Mouse (Mus musculus) CH12.LX (cell line): ENCODE measurements around the gene Vsig10. TPM values are rescaled to one million over a fixed set of nuclear protein-coding genes. Genes with fewer than 3 reads are reported as not detected.

Experiments used
- DNase-seq: peaks from one replicate; pipeline ENCODE4 v3.0.0-alpha.2; 2013; ENCODE audit errors: extremely low read depth
- H3K27ac ChIP-seq: 2 replicates; pipeline ENCODE4 v1.5.1; 2012; ENCODE audit warnings: low read depth, mild to moderate bottlenecking, control low read depth, moderate library complexity; ENCODE audit not compliant: insufficient read depth
- H3K27me3 ChIP-seq: replicated peaks from 2 replicates; pipeline ENCODE3; 2012; ENCODE audit warnings: inconsistent platforms
- H3K36me3 ChIP-seq, 2 experiments: replicated peaks in 1 of 2; 2 replicates each; pipeline versions ENCODE3 to v1.6.1; 2012; ENCODE audit warnings: inconsistent platforms in 1 of 2, low read length in 1 of 2, mild to moderate bottlenecking in 1 of 2, mixed read lengths in 1 of 2, moderate library complexity in 1 of 2; ENCODE audit not compliant: control insufficient read depth in 1 of 2, insufficient read depth in 1 of 2
- H3K4me1 ChIP-seq, 2 experiments: 2 replicates each; pipeline ENCODE4 v1.6.1; 2012; ENCODE audit warnings: inconsistent platforms in 1 of 2, moderate library complexity in 1 of 2; ENCODE audit not compliant: insufficient read depth in 2 of 2, control insufficient read depth in 1 of 2
- H3K4me2 ChIP-seq: 2 replicates; pipeline ENCODE4 v1.6.1; 2012; ENCODE audit warnings: low read depth, mild to moderate bottlenecking, control low read depth; ENCODE audit not compliant: poor library complexity, insufficient read depth, severe bottlenecking
- H3K4me3 ChIP-seq, 3 experiments: fragments of 150-350 bp in 1 of 3; sonication (generic) in 1 of 3; replicated peaks in 1 of 3; 2 replicates each; pipeline versions ENCODE3 to v1.5.1; 2011 to 2012; ENCODE audit warnings: low read depth in 2 of 3, low read length in 2 of 3, mild to moderate bottlenecking in 2 of 3, moderate library complexity in 2 of 3, control low read depth in 1 of 3, improper control_type of control experiment in 1 of 3, inconsistent platforms in 1 of 3, mixed read lengths in 1 of 3; ENCODE audit not compliant: poor library complexity in 1 of 3
- H3K79me2 ChIP-seq: replicated peaks from 2 replicates; pipeline ENCODE4 v1.6.1; 2012; ENCODE audit warnings: mild to moderate bottlenecking, moderate library complexity; ENCODE audit not compliant: control insufficient read depth, poor library complexity, insufficient read depth, severe bottlenecking; ENCODE audit errors: extremely low read depth
- H3K9ac ChIP-seq: 2 replicates; pipeline ENCODE4 v1.6.1; 2012; ENCODE audit warnings: low read depth, mild to moderate bottlenecking, control low read depth, moderate library complexity; ENCODE audit not compliant: insufficient read depth
- H3K9me3 ChIP-seq: replicated peaks from 2 replicates; pipeline ENCODE3; 2012; ENCODE audit warnings: low read length, inconsistent platforms, mixed read lengths
- BHLHE40 ChIP-seq: IDR thresholded peaks from 2 replicates; pipeline ENCODE4 v1.6.1; 2011; ENCODE audit warnings: mild to moderate bottlenecking, low read depth, low read length, improper control_type of control experiment
- MAFK ChIP-seq: IDR thresholded peaks from 2 replicates; pipeline ENCODE4 v1.6.1; 2011; ENCODE audit warnings: low read length, improper control_type of control experiment; ENCODE audit not compliant: insufficient replicate concordance
- MAX ChIP-seq: IDR thresholded peaks from 2 replicates; pipeline ENCODE4 v1.6.1; 2011; ENCODE audit warnings: low read length, improper control_type of control experiment
- MXI1 ChIP-seq: IDR thresholded peaks from 2 replicates; pipeline ENCODE4 v1.6.1; 2011; ENCODE audit warnings: mild to moderate bottlenecking, low read depth, low read length, improper control_type of control experiment
- MYC ChIP-seq: IDR thresholded peaks from 2 replicates; pipeline ENCODE4 v1.6.1; 2011; ENCODE audit warnings: low read depth, mild to moderate bottlenecking, improper control_type of control experiment, low read length
- NELFE ChIP-seq: IDR thresholded peaks from 2 replicates; pipeline ENCODE4 v1.6.1; 2011; ENCODE audit warnings: low read depth, low read length, improper control_type of control experiment
- NRF1 ChIP-seq: IDR thresholded peaks from 2 replicates; pipeline ENCODE4 v1.6.1; 2014; ENCODE audit warnings: low read depth, mild to moderate bottlenecking, inconsistent platforms, low read length, improper control_type of control experiment, moderate library complexity
- POLR2AphosphoS2 ChIP-seq: IDR thresholded peaks from 2 replicates; pipeline ENCODE4 v1.6.1; 2011; ENCODE audit warnings: low read depth, low read length, improper control_type of control experiment
- SMC3 ChIP-seq: IDR thresholded peaks from 2 replicates; pipeline ENCODE4 v1.6.1; 2011; ENCODE audit warnings: low read depth, low read length, improper control_type of control experiment
- TBP ChIP-seq: conservative IDR thresholded peaks from 2 replicates; pipeline ENCODE4 v1.6.1; 2011; ENCODE audit warnings: low read depth, low read length, improper control_type of control experiment
- TCF12 ChIP-seq: IDR thresholded peaks from 2 replicates; pipeline ENCODE4 v1.6.1; 2014; ENCODE audit warnings: low read depth, mild to moderate bottlenecking, inconsistent platforms, low read length, improper control_type of control experiment
- USF1 ChIP-seq: IDR thresholded peaks from 2 replicates; pipeline ENCODE4 v1.6.1; 2014; ENCODE audit warnings: low read depth, mild to moderate bottlenecking, inconsistent platforms, low read length, improper control_type of control experiment
- USF2 ChIP-seq: conservative IDR thresholded peaks from 2 replicates; pipeline ENCODE4 v1.6.1; 2011; ENCODE audit warnings: low read depth, low read length, improper control_type of control experiment
- ZKSCAN1 ChIP-seq: IDR thresholded peaks from 2 replicates; pipeline ENCODE4 v1.6.1; 2012; ENCODE audit warnings: low read depth, inconsistent platforms, low read length, improper control_type of control experiment, borderline replicate concordance
- ZMIZ1 ChIP-seq: IDR thresholded peaks from 2 replicates; pipeline ENCODE4 v1.6.1; 2012; ENCODE audit warnings: low read depth, mild to moderate bottlenecking, inconsistent platforms, low read length, improper control_type of control experiment
- dilution Hi-C: fragments of 300-500 bp; cut with MboI; formaldehyde crosslinking; loops from 2 replicates; pipeline ENCODE4 v1.14.3; 2020; ENCODE audit warnings: low sequenced_read_pairs; ENCODE audit not compliant: extremely low pct_unique_long_range_greater_than_20kb, extremely low pct_ligation_motif_present
- in situ Hi-C: fragments of 300-500 bp; cut with MboI; formaldehyde crosslinking; loops from 3 replicates; pipeline ENCODE4 v1.14.3; 2019; ENCODE audit warnings: low sequenced_read_pairs, low pct_ligation_motif_present, low pct_unique_long_range_greater_than_20kb, mixed read lengths
- polyA plus RNA-seq: library from polyadenylated mRNA; unstranded; fragments of >175 nt; gene quantifications from 2 replicates; pipeline ENCODE4 v1.2.1, GENCODE M21; 2012; ENCODE audit warnings: low read depth; ENCODE audit not compliant: insufficient read length
- total RNA-seq, 2 experiments: library from RNA; depleted of rRNA; stranded (reverse); fragments of 300-350 nt in 1 of 2; fragments of >200 nt in 1 of 2; gene quantifications; 2 replicates each; pipeline ENCODE4 v1.2.3; 2012 to 2014

Gene Vsig10
- total and polyA plus RNA-seq, 3 experiments, result 2.1 to 4.7 (median 3.9) TPM

DNA sequence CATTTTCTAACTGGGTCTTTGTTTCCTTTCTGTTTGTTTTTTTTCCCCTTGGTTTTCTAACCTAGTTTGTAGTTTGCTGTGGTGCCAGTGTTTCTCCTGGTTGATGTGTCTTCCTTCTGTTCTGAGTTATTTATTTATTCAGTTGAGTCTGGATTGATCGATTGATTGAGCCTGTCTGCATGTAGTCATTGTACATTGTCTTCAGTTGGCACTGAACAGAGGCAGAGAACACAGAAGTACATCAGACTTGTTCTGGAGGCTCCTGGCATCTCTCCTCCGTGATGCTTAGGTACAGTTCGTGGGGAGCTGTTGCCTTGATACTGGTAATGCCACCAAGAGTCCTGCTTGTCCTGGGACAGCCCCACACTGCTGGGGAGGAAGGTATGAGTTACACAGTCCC is 45.9 kb downstream of the Vsig10 start:
- Histone ChIP-seq H3K4me2 (no peak overlapping the region), H3K27ac (no peak overlapping the region), H3K27me3 (no peaks in the 10 kb centered on the region), H3K9ac (no peak overlapping the region), H3K36me3 (peaks cover 54 to 69% of the 10 kb centered on the region in 2 experiments), H3K4me3 (no peak overlapping the region), H3K4me1 (peaks cover 10 to 44% of the 10 kb centered on the region in 2 experiments), H3K9me3 (no peaks in the 10 kb centered on the region), H3K79me2 (peaks cover 7% of the 10 kb centered on the region)
- in situ Hi-C loops (no loop called here), dilution Hi-C loops (no loop called here)
- TF ChIP-seq TCF12 (no peak), ZMIZ1 (no peak), SMC3 (no peak), USF2 (no peak), NELFE (no peak), POLR2AphosphoS2 (no peak)
- DNase-seq, result no peak

DNA sequence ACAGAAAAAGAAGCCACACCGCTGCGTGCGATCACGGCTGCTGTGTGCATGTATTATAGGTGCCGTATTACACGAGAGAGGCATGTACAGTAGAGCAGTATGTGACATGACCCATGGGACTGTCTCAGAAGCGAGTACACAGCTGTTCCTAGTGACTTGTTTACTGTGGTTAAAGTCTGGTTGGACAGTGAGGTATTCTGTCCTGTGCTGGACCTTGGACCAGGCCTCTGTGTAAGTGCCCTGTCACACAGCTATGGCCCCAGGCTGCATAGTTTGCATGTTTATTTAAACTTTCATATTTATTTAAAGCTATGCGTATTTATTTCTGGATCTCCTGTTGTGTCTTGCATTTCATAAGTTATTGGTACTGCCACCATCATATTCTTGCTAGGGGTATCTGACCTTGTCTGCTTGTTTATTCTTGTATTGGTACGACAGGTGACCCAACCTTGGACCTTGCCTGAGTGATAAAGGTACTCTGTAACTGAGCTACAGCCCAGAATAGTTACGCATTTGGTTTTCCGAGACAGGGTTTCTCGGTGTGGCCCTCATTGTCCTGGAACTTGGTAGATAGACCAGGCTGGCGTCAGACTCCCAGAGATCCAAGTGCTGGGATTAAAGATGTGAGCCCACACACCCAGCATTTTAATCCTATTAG is 47.1 kb downstream of the Vsig10 start:
- Histone ChIP-seq H3K27me3 (no peaks in the 10 kb centered on the region), H3K9ac (no peak overlapping the region), H3K9me3 (no peaks in the 10 kb centered on the region), H3K79me2 (peaks cover 5% of the 10 kb centered on the region), H3K36me3 (peaks cover 66 to 80% of the 10 kb centered on the region in 2 experiments), H3K4me3 (no peak overlapping the region), H3K4me1 (peaks cover 9 to 41% of the 10 kb centered on the region in 2 experiments; a peak in 3 of 4 replicates), H3K4me2 (no peak overlapping the region), H3K27ac (no peak overlapping the region)
- in situ Hi-C loops (no loop called here), dilution Hi-C loops (no loop called here)
- TF ChIP-seq BHLHE40 (no peak), ZKSCAN1 (no peak), USF1 (no peak), NRF1 (no peak), TCF12 (no peak), MAX (no peak), MYC (no peak), MXI1 (no peak), MAFK (no peak), TBP (no peak)
- no peak for DNase-seq
